Mouse (Mus musculus) heart, adult 2 months (tissue): ENCODE data around the gene B2m.

ENCODE experiments used
- CTCF ChIP-seq: fragments of 200-600 bp; IDR thresholded peaks from 2 replicates; pipeline ENCODE4 v1.8.1; 2022; ENCODE audit warnings: antibody characterized with exemption, mild to moderate bottlenecking, moderate library complexity
- EP300 ChIP-seq: fragments of 200-500 bp; IDR thresholded peaks from 2 replicates; pipeline ENCODE4 v1.6.1; 2011; ENCODE audit warnings: low read depth, low read length, control low read depth; ENCODE audit not compliant: insufficient read depth
- POLR2A ChIP-seq: fragments of 200-500 bp; IDR thresholded peaks from 2 replicates; pipeline ENCODE4 v1.6.1; 2011; ENCODE audit warnings: mild to moderate bottlenecking, low read depth, low read length, control low read depth; ENCODE audit not compliant: insufficient read depth

- TF ChIP-seq CTCF: no peak
- TF ChIP-seq EP300: no peak
- no peak for TF ChIP-seq POLR2A
These were observed 10.9 kb downstream of the B2m start for GRCm38 (mm10) chr2:122158362-122158802.
